Mouse (Mus musculus): ENCODE results near the gene Zfp704.
A peak's percentile ranks its signal among the peaks of the same experiment; 100 is the strongest.

Gene Zfp704

GRCm38 (mm10) chr3:9518936-9519335 is 90.9 kb downstream of the Zfp704 start:
- no peak for DNase-seq (ENCODE audit: low read depth, low spot score)

GRCm38 (mm10) chr3:9516119-9516855 is 93.6 kb downstream of the Zfp704 start:
- no peak for DNase-seq (ENCODE audit: low read depth, low spot score)

- no peak for DNase-seq (ENCODE audit: low read depth, low spot score)
These were observed 94.4 kb downstream of the Zfp704 start for GRCm38 (mm10) chr3:9515527-9515926.

GRCm38 (mm10) chr3:9513703-9514110 is 96.2 kb downstream of the Zfp704 start:
- no peak for DNase-seq (ENCODE audit: low read depth, low spot score)

GRCm38 (mm10) chr3:9512199-9512598 is 97.7 kb downstream of the Zfp704 start:
- no peak for DNase-seq (ENCODE audit: low read depth, low spot score)

GRCm38 (mm10) chr3:9505692-9506211 is 104.1 kb downstream of the Zfp704 start:
- no peak for DNase-seq (ENCODE audit: low read depth, low spot score)

GRCm38 (mm10) chr3:9504371-9504770 is 105.5 kb downstream of the Zfp704 start:
- DNase-seq (ENCODE audit: low read depth, low spot score), result no peak

GRCm38 (mm10) chr3:9500725-9501124 is 109.2 kb downstream of the Zfp704 start:
- DNase-seq (ENCODE audit: low read depth, low spot score), result peak; percentile 99

- peak; percentile 69 for DNase-seq (ENCODE audit: low read depth, low spot score)
These were observed 109.8 kb downstream of the Zfp704 start for GRCm38 (mm10) chr3:9499994-9500553.

GRCm38 (mm10) chr3:9499489-9499888 is 110.4 kb downstream of the Zfp704 start:
- DNase-seq (ENCODE audit: low read depth, low spot score), result peak; percentile 47

- peak; percentile 29 for DNase-seq (ENCODE audit: low read depth, low spot score)
These were observed 112.6 kb downstream of the Zfp704 start for GRCm38 (mm10) chr3:9497260-9497659.

- DNase-seq (ENCODE audit: low read depth, low spot score), result no peak
These were observed 118.1 kb downstream of the Zfp704 start for GRCm38 (mm10) chr3:9491766-9492283.

GRCm38 (mm10) chr3:9487644-9488043 is 122.2 kb downstream of the Zfp704 start:
- no peak for DNase-seq (ENCODE audit: low read depth, low spot score)

GRCm38 (mm10) chr3:9485506-9485905 is 124.4 kb downstream of the Zfp704 start:
- no peak for DNase-seq (ENCODE audit: low read depth, low spot score)

GRCm38 (mm10) chr3:9481956-9482355 is 127.9 kb downstream of the Zfp704 start:
- no peak for DNase-seq (ENCODE audit: low read depth, low spot score)

GRCm38 (mm10) chr3:9481358-9481757 is 128.5 kb downstream of the Zfp704 start:
- DNase-seq (ENCODE audit: low read depth, low spot score), result peak; percentile 48

- no peak for DNase-seq (ENCODE audit: low read depth, low spot score)
These were observed 128.9 kb downstream of the Zfp704 start for GRCm38 (mm10) chr3:9480936-9481335.

GRCm38 (mm10) chr3:9477386-9477785 is 132.5 kb downstream of the Zfp704 start:
- no peak for DNase-seq (ENCODE audit: low read depth, low spot score)

GRCm38 (mm10) chr3:9476336-9476735 is 133.5 kb downstream of the Zfp704 start:
- DNase-seq (ENCODE audit: low read depth, low spot score), result no peak

GRCm38 (mm10) chr3:9475501-9475900 is 134.4 kb downstream of the Zfp704 start:
- no peak for DNase-seq (ENCODE audit: low read depth, low spot score)

GRCm38 (mm10) chr3:9474331-9474730 is 135.6 kb downstream of the Zfp704 start:
- no peak for DNase-seq (ENCODE audit: low read depth, low spot score)

- DNase-seq (ENCODE audit: low read depth, low spot score), result peak; percentile 73
These were observed 143.6 kb downstream of the Zfp704 start for GRCm38 (mm10) chr3:9466287-9466686.

GRCm38 (mm10) chr3:9465731-9466130 is 144.2 kb downstream of the Zfp704 start:
- DNase-seq (ENCODE audit: low read depth, low spot score), result no peak
